Mouse (Mus musculus) small intestine, adult 2 months (tissue): Measurements from ENCODE around the gene Parp1.

Experiments
- CTCF ChIP-seq: fragments of 200-500 bp; IDR thresholded peaks from 2 replicates; pipeline ENCODE4 v1.5.1; 2012; ENCODE audit warnings: low read depth, mild to moderate bottlenecking, control low read depth, inconsistent platforms, low read length, moderate library complexity, mixed read lengths; ENCODE audit not compliant: insufficient replicate concordance, insufficient read length; ENCODE audit errors: extremely low read depth
- POLR2A ChIP-seq: fragments of 200-500 bp; IDR thresholded peaks from 2 replicates; pipeline ENCODE4 v1.6.1; 2012; ENCODE audit warnings: low read depth, mild to moderate bottlenecking, control low read depth, inconsistent platforms, low read length, moderate library complexity

DNA sequence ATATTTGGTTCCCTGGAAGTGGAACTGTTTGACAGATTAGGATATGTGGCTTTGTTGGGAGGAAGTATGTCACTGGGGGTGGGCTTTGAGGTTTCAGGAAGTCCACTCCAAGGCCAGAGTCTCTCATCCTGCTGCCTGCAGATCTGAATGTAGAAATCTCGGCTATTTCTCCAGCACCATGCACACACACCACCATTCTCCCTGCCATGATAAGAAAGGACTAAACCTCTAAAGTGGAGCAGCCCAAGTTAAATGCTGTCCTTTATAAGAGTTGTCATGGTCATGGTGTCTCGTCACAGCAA is 38.8 kb downstream of the Parp1 start:
- TF ChIP-seq CTCF (no peak), POLR2A (no peak)
